Comparison of ENCODE assay signal across 8 mouse cellular contexts in the genomic region with DNA sequence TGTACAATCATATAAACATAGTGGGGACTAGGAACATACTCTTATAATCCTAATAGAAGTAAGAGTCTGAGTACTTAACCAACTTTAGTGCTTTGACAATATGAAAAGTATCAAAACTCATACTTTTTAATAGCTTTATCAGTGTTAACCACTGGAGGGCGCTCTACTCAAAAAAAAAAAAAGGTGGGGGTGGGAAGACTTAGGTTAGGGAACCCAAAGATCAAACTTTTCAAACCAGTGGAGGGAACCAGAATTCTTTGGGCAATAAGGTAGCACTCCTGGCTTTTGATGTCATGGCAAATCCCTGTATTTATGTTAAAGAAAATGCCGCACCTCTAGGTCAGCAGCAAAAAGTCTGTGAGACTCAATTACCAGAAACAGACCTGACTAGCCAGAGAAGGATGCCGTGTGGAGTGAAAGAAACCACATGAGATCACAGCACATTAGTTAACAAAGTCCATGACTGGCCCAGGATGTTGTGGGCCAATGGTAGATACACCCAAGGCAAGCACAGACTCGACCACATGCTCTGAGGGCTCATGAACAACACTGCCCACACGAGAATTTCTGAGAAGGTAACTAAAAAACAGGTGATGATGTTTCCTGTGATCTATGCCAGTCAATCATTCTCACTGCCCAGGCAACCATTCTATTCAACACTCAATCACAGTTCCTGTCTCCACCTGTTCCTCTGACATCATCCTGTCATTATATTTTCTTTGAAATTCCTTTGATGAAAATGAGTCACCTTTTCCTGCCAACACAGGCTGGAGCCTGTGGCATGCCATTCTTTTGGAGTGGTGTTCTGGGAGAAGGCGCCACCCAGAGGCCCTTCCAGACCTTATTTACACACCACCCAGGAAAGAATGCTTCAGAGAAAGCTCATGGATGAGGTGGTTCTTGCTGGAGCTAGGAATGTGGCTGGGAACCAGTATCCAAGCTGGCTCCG.
DNase-seq lines count a peak whose midpoint lies in the region; ATAC-seq and TF ChIP-seq lines count a peak whose summit lies in the region.

No protein-coding gene starts in this region.

- 16% methylated on average over 7 of the region's 7 CpGs for WGBS in forebrain, embryonic 15.5 days
- 30% methylated on average over 7 of the region's 7 CpGs for WGBS in midbrain, embryonic 11.5 days
- WGBS in thymus, adult 2 months, result 50% methylated on average over 7 of the region's 7 CpGs

- H3K27ac ChIP-seq in MEL (ENCODE audit: control insufficient read depth, low read depth, low read length), result no peak overlapping the region
- peak overlapping the region; percentile 53 for H3K27ac ChIP-seq in forebrain, embryonic 15.5 days (replicated peaks)
- 0 out of 2 replicates have a peak overlapping the region, but pooled peaks have one; percentile 26 for H3K27ac ChIP-seq in midbrain, embryonic 11.5 days (ENCODE audit: low read depth, low read length)
- H3K27ac ChIP-seq in thymus, adult 2 months (ENCODE audit: control insufficient read depth, insufficient read depth, low read length), result no peak overlapping the region

- intact Hi-C loops in heart, postnatal 14 days (cut with DNase I), result loop anchor here (1.0 to 5.0 kb wide), 4 partner anchors 36 to 286 kb away; no protein-coding TSS in a partner anchor

- 0 out of 2 replicates have a peak, but pooled peaks have one; percentile 33 for ATAC-seq in forebrain, embryonic 15.5 days (replicated peaks)
- ATAC-seq in midbrain, embryonic 11.5 days (ENCODE audit: low FRiP score), result 0 out of 2 replicates have a peak, but pooled peaks have one; percentile 42

- peak; percentile 37 to 72 (median 39); a peak in 5 of 6 replicates for TF ChIP-seq CTCF in MEL (IDR thresholded peaks at IDR 0.05 in 2 of 3, conservative IDR thresholded peaks at IDR 0.05 in 1 of 3; ENCODE audit: control insufficient read depth in 1 of 3, insufficient read depth in 1 of 3, low read depth in 2 of 3, low read length in 3 of 3, poor library complexity in 1 of 3, severe bottlenecking in 1 of 3)
- no peak for TF ChIP-seq CTCF in thymus, adult 2 months (IDR thresholded peaks at IDR 0.05; ENCODE audit: borderline replicate concordance, control insufficient read depth, extremely low read depth, insufficient read depth, low read length, poor library complexity)

- no peak for TF ChIP-seq EP300 in MEL (IDR thresholded peaks at IDR 0.05; ENCODE audit: low read depth in 1 of 2, low read length in 2 of 2)

- peaks cover 0 to 6% of the 10 kb centered on the region in 2 experiments; a peak in 1 of 4 replicates for H3K36me3 ChIP-seq in MEL (ENCODE audit: control insufficient read depth in 1 of 2, insufficient read depth in 2 of 2, low read length in 2 of 2)
- no peaks in the 10 kb centered on the region for H3K36me3 ChIP-seq in forebrain, embryonic 15.5 days
- H3K36me3 ChIP-seq in midbrain, embryonic 11.5 days (ENCODE audit: control insufficient read depth, insufficient read depth, low read length), result no peaks in the 10 kb centered on the region
- no peaks in the 10 kb centered on the region for H3K36me3 ChIP-seq in thymus, adult 2 months (ENCODE audit: control insufficient read depth, insufficient read depth, low read length)

- H3K4me3 ChIP-seq in MEL (ENCODE audit: control insufficient read depth in 1 of 2, insufficient read depth in 1 of 2, low read depth in 2 of 2, low read length in 2 of 2), result no peak overlapping the region
- no peak overlapping the region for H3K4me3 ChIP-seq in forebrain, embryonic 15.5 days
- no peak overlapping the region for H3K4me3 ChIP-seq in midbrain, embryonic 11.5 days (ENCODE audit: low read depth, low read length)
- no peak overlapping the region for H3K4me3 ChIP-seq in thymus, adult 2 months (ENCODE audit: control insufficient read depth, insufficient read depth, low read length)

- H3K4me2 ChIP-seq in forebrain, embryonic 15.5 days (replicated peaks), result no peak overlapping the region
- H3K4me2 ChIP-seq in midbrain, embryonic 11.5 days, result no peak overlapping the region

- no peak overlapping the region for H3K9ac ChIP-seq in MEL (ENCODE audit: control insufficient read depth, low read depth, low read length, poor library complexity, severe bottlenecking)
- H3K9ac ChIP-seq in forebrain, embryonic 15.5 days (replicated peaks), result no peak overlapping the region
- H3K9ac ChIP-seq in midbrain, embryonic 11.5 days (ENCODE audit: low read length), result no peak overlapping the region

- no peak for TF ChIP-seq POLR2A in MEL (IDR thresholded peaks at IDR 0.05; ENCODE audit: control insufficient read depth in 1 of 2, insufficient read depth in 1 of 2, low read depth in 1 of 2, low read length in 2 of 2, poor library complexity in 1 of 2)
- no peak for TF ChIP-seq POLR2A in thymus, adult 2 months (IDR thresholded peaks at IDR 0.05; ENCODE audit: control insufficient read depth, extremely low read depth, insufficient read depth, low read length, poor library complexity)

- no peaks in the 10 kb centered on the region for H3K79me2 ChIP-seq in MEL (ENCODE audit: control insufficient read depth, insufficient read depth, low read length, poor library complexity)

- peaks cover 4% of the 10 kb centered on the region in 2 experiments; a peak in 1 of 4 replicates for H3K4me1 ChIP-seq in MEL (ENCODE audit: control insufficient read depth in 1 of 2, insufficient read depth in 2 of 2, low read length in 2 of 2)
- H3K4me1 ChIP-seq in forebrain, embryonic 15.5 days, result peaks cover 52% of the 10 kb centered on the region
- peaks cover 21% of the 10 kb centered on the region for H3K4me1 ChIP-seq in midbrain, embryonic 11.5 days (ENCODE audit: control insufficient read depth, insufficient read depth, low read length)
- H3K4me1 ChIP-seq in thymus, adult 2 months (replicated peaks; ENCODE audit: control insufficient read depth, insufficient read depth, low read length), result no peaks in the 10 kb centered on the region

- TF ChIP-seq RAD21 in MEL (IDR thresholded peaks at IDR 0.05; ENCODE audit: low read depth, low read length), result peak; percentile 67

- H3K27me3 ChIP-seq in MEL (ENCODE audit: control insufficient read depth in 1 of 2, insufficient read depth in 2 of 2, low read length in 2 of 2), result no peaks in the 10 kb centered on the region
- no peaks in the 10 kb centered on the region for H3K27me3 ChIP-seq in forebrain, embryonic 15.5 days
- no peaks in the 10 kb centered on the region for H3K27me3 ChIP-seq in midbrain, embryonic 11.5 days (ENCODE audit: control insufficient read depth, insufficient read depth, low read length)
- no peaks in the 10 kb centered on the region for H3K27me3 ChIP-seq in thymus, adult 2 months (ENCODE audit: control insufficient read depth, insufficient read depth, low read length)

- DNase-seq in heart, adult 11 months, result peak; percentile 92
- no peak for DNase-seq in heart, postnatal 14 days
- DNase-seq in MEL (ENCODE audit: low read depth, low spot score), result peak; percentile 28
- DNase-seq in kidney, adult 11 months, result peak; percentile 64
- DNase-seq in midbrain, embryonic 11.5 days (ENCODE audit: low spot score, missing footprints), result no peak
- no peak for DNase-seq in thymus, adult 2 months
- no peak for DNase-seq in frontal cortex, postnatal 10 days (ENCODE audit: low spot score in 2 of 2)

- no peaks in the 10 kb centered on the region for H3K9me3 ChIP-seq in MEL (replicated peaks; ENCODE audit: insufficient read depth, low read length)
- H3K9me3 ChIP-seq in forebrain, embryonic 15.5 days, result no peaks in the 10 kb centered on the region
- no peaks in the 10 kb centered on the region for H3K9me3 ChIP-seq in midbrain, embryonic 11.5 days (ENCODE audit: control insufficient read depth, low read length)

TF ChIP-seq in MEL, 35 proteins besides CTCF, POLR2A, EP300 and RAD21:
- TF ChIP-seq NELFE (IDR thresholded peaks at IDR 0.05; ENCODE audit: low read depth, low read length) (no peak), BHLHE40 (IDR thresholded peaks at IDR 0.05; ENCODE audit: borderline replicate concordance, low read depth, low read length) (no peak), ZMIZ1 (IDR thresholded peaks at IDR 0.05; ENCODE audit: low read depth, low read length) (no peak), GABPA (IDR thresholded peaks at IDR 0.05; ENCODE audit: low read depth, low read length) (no peak), ZC3H11A (IDR thresholded peaks at IDR 0.05; ENCODE audit: low read depth, low read length) (peak; percentile 40; the same call in 1 of the 2 replicates), USF1 (IDR thresholded peaks at IDR 0.05; ENCODE audit: low read depth, low read length) (no peak), ZNF384 (IDR thresholded peaks at IDR 0.05; ENCODE audit: low read depth, low read length) (peak; percentile 83), SMC3 (IDR thresholded peaks at IDR 0.05; ENCODE audit: low read depth, low read length) (peak; percentile 60), TBP (IDR thresholded peaks at IDR 0.05; ENCODE audit: low read depth, low read length) (no peak), SIN3A (IDR thresholded peaks at IDR 0.05; ENCODE audit: low read length) (no peak), HCFC1 (IDR thresholded peaks at IDR 0.05; ENCODE audit: low read depth, low read length) (no peak), MAZ (IDR thresholded peaks at IDR 0.05; ENCODE audit: low read depth, low read length) (peak; percentile 67; the same call in 1 of the 2 replicates)

Comparison
In these comparisons a context has a peak if more than half of its experiments do, and no peak if none do; other contexts are left out.
1. DNase-seq: peak in heart, adult 11 months (single experiment), MEL (single experiment) and kidney, adult 11 months (single experiment); none in heart, postnatal 14 days (0 of 2), midbrain, embryonic 11.5 days (single experiment), thymus, adult 2 months (single experiment) and frontal cortex, postnatal 10 days (0 of 2).
2. H3K27ac ChIP-seq: peak in forebrain, embryonic 15.5 days (single experiment) and midbrain, embryonic 11.5 days (single experiment); none in MEL (single experiment) and thymus, adult 2 months (single experiment).